Mouse (Mus musculus): ENCODE results near the gene Nagpa. TPM values are rescaled to one million over a fixed set of nuclear protein-coding genes. Genes with fewer than 3 reads are reported as not detected.
A peak's percentile ranks its signal among the peaks of the same experiment; 100 is the strongest.

Gene Nagpa
- polyA plus RNA-seq, 1 experiment = 22.5 TPM

- H3K36me3 ChIP-seq (ENCODE audit: control insufficient read depth, insufficient read depth) = no peaks in the 10 kb centered on the region
- peak overlapping the region; percentile 11 for H3K4me3 ChIP-seq (ENCODE audit: insufficient read depth, poor library complexity, severe bottlenecking)
- no peak overlapping the region for H3ac ChIP-seq (ENCODE audit: control insufficient read depth, insufficient read length, low read depth)
- no peaks in the 10 kb centered on the region for H3K79me2 ChIP-seq (ENCODE audit: control insufficient read depth, insufficient read depth)
- H3K79me3 ChIP-seq (ENCODE audit: low read depth) = no peaks in the 10 kb centered on the region
- TF ChIP-seq MYOD1 (IDR thresholded peaks at IDR 0.05; ENCODE audit: control insufficient read depth, insufficient read length, low read depth) (no peak), MYOG (IDR thresholded peaks at IDR 0.05; ENCODE audit: control insufficient read depth, extremely low read depth, insufficient read length) (no peak), CTCF (IDR thresholded peaks at IDR 0.05; ENCODE audit: control insufficient read depth, insufficient read depth, insufficient read length) (no peak), FOSL1 (IDR thresholded peaks at IDR 0.05; ENCODE audit: insufficient read depth, low read length, poor library complexity, severe bottlenecking) (no peak), MAX (IDR thresholded peaks at IDR 0.05) (no peak), CEBPB (IDR thresholded peaks at IDR 0.05; ENCODE audit: low read depth) (no peak), USF1 (IDR thresholded peaks at IDR 0.05; ENCODE audit: low read depth) (no peak)
- H3K27me3 ChIP-seq (ENCODE audit: control insufficient read depth, insufficient read depth, insufficient read length) = peaks cover 27% of the 10 kb centered on the region
Measured at GRCm38 (mm10) chr16:5146367-5147036, 57.3 kb downstream of the Nagpa start.

- peaks cover 27% of the 10 kb centered on the region for H3K27me3 ChIP-seq (ENCODE audit: control insufficient read depth, insufficient read depth, insufficient read length)
- TF ChIP-seq USF1 (IDR thresholded peaks at IDR 0.05; ENCODE audit: low read depth) (peak; percentile 64), CTCF (IDR thresholded peaks at IDR 0.05; ENCODE audit: control insufficient read depth, insufficient read depth, insufficient read length) (peak; percentile 36), MAX (IDR thresholded peaks at IDR 0.05) (peak; percentile 92), CEBPB (IDR thresholded peaks at IDR 0.05; ENCODE audit: low read depth) (no peak)
- no peaks in the 10 kb centered on the region for H3K36me3 ChIP-seq (ENCODE audit: control insufficient read depth, insufficient read depth)
- no peak overlapping the region for H3K4me3 ChIP-seq (ENCODE audit: insufficient read depth, poor library complexity, severe bottlenecking)
- no peak overlapping the region for H3ac ChIP-seq (ENCODE audit: control insufficient read depth, insufficient read length, low read depth)
- H3K79me3 ChIP-seq (ENCODE audit: low read depth) = no peaks in the 10 kb centered on the region
- no peaks in the 10 kb centered on the region for H3K79me2 ChIP-seq (ENCODE audit: control insufficient read depth, insufficient read depth)
Measured at GRCm38 (mm10) chr16:5145570-5145969, 58.2 kb downstream of the Nagpa start.

Small RNAs within 50 kb of the gene (microRNA-seq; reads per million reads assigned to microRNA genes)
- gene Gm23689 (ENCODE audit: borderline microRNAs expressed) (not detected), gene Gm26095 (ENCODE audit: borderline microRNAs expressed) (not detected), gene Mir6364 (ENCODE audit: borderline microRNAs expressed) (not detected)

Other genes with a start within 250 kb of the Nagpa start
- 20.9 TPM for gene Anks3, start 239.8 kb downstream of the Nagpa start, polyA plus RNA-seq (2012; fragmentation: generic; extraction: Trizol)
- gene Sept12, start 206.2 kb downstream of the Nagpa start, polyA plus RNA-seq (2012; fragmentation: generic; extraction: Trizol) = not detected
- gene Smim22, start 196.7 kb downstream of the Nagpa start, polyA plus RNA-seq (2012; fragmentation: generic; extraction: Trizol) = not detected
- gene Rogdi, start 190.5 kb downstream of the Nagpa start, polyA plus RNA-seq (2012; fragmentation: generic; extraction: Trizol) = 16.7 TPM
- 47.6 TPM for gene Glyr1, start 154.1 kb downstream of the Nagpa start, polyA plus RNA-seq (2012; fragmentation: generic; extraction: Trizol)
- 13.8 TPM for gene Ubn1, start 154.0 kb downstream of the Nagpa start, polyA plus RNA-seq (2012; fragmentation: generic; extraction: Trizol)
- gene Ppl, start 71.6 kb downstream of the Nagpa start, polyA plus RNA-seq (2012; fragmentation: generic; extraction: Trizol) = 0.08 TPM
- gene Sec14l5, start 56.9 kb downstream of the Nagpa start, polyA plus RNA-seq (2012; fragmentation: generic; extraction: Trizol) = 0.01 TPM
- 4.4 TPM for gene AU021092, start 18.3 kb upstream of the Nagpa start, polyA plus RNA-seq (2012; fragmentation: generic; extraction: Trizol)
- gene Alg1, start 29.6 kb upstream of the Nagpa start, polyA plus RNA-seq (2012; fragmentation: generic; extraction: Trizol) = 37.7 TPM
- gene Eef2kmt, start 52.0 kb upstream of the Nagpa start, polyA plus RNA-seq (2012; fragmentation: generic; extraction: Trizol) = 12.6 TPM